Mouse (Mus musculus) bone marrow, adult 2 months (tissue): ENCODE measurements around the gene Cinp.

Source experiments
- CTCF ChIP-seq: fragments of 200-500 bp; IDR thresholded peaks from 2 replicates; pipeline ENCODE4 v1.5.1; 2011; ENCODE audit warnings: low read length, control low read depth; ENCODE audit not compliant: control insufficient read depth, insufficient read depth
- POLR2A ChIP-seq: fragments of 200-500 bp; IDR thresholded peaks from 2 replicates; pipeline ENCODE4 v1.6.1; 2011; ENCODE audit warnings: low read depth, mild to moderate bottlenecking, control low read depth, low read length, borderline replicate concordance; ENCODE audit not compliant: control insufficient read depth

DNA sequence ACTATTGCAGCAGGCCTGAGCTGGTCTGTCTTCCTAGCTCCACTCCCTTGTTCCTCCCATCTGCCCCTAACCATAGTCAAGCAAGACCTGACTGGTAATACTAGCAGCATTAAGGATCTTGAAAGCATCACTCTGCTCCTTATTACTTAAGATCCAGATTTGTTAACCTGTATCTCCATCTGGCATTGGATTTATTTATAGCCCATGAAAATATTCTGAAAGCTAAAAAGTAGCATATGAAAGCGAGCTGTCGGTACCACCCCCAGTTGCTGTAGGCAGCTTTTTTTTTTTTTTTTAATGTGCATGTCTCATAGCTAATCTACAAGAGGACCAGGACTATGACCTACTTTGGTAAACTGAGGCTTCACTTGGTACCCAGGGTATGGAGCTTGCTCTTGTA, 21.0 kb upstream of the Cinp start:
- no peak for TF ChIP-seq CTCF
- no peak for TF ChIP-seq POLR2A
